Mouse (Mus musculus) A20 (cell line): ENCODE results near the gene Riok1.

Experiments used
- DNase-seq: peaks from one replicate; pipeline ENCODE4 v3.0.0-alpha.2; 2011; ENCODE audit warnings: low read depth, low spot score

The Riok1 gene

DNA sequence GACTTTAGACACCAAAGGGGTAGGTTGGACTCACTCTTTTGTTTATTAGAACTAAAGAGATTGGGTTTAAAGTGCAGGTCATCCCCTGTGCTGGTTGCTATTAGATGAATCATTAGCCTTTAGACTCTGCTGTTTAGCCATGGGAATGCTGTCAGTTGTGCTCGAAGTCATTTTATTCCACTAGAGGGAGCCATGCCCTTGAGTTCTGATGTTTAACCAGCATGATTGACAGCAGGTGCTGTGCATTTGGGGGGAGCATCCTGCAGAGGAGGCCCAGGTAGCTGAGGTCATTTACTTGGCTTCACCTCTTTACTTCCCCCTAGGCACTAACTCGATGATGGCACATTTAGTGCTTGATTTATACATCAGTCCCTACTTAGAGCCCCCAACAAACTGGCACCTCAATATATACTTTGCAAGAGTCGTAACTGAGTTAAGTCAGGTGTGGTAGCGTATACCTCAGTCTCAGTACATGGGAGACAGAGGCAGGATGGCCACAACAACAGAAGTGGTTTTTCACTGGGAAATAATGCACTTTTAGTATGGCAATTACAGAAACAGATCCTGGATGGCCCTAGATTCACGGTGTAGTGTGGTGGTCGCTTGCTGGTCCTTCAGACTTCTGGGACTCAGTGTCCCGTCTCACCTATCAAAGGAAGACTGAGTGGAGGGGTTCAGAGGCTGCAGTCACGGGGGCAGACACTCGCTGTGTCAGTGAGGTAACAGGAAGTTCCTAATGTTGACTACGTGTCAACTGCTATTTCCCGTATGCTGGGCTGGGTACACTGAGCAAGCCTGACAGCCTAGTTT is 28.3 kb downstream of the Riok1 start:
- peak; percentile 67 for DNase-seq

GRCm38 (mm10) chr13:38070945-38071344 is 34.1 kb downstream of the Riok1 start:
- no peak for DNase-seq

GRCm38 (mm10) chr13:38073374-38074307 is 36.8 kb downstream of the Riok1 start:
- DNase-seq: no peak

GRCm38 (mm10) chr13:38074404-38074803 is 37.6 kb downstream of the Riok1 start:
- DNase-seq: no peak

- DNase-seq: no peak
These were observed 40.3 kb downstream of the Riok1 start for GRCm38 (mm10) chr13:38077113-38077512.

DNA sequence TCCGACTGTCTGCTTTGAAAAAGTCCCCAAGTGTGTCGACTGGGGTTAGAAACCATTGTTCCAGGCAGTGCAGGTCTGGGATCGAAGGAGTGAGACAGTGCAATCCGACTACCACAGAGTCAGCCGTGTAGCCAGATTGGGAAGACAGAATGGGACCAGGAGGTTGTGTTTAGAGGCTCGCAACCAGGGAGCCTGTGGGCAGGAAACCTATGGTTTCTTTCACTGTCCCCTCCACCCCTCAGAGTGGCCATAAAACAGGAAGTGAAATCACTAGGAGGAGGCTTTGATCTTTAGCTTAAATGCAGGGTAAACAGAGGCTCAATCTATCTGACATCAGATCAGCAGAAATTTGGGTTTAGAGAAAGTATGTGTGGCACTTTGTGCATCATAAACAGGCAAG is 42.0 kb downstream of the Riok1 start:
- peak; percentile 49 for DNase-seq

GRCm38 (mm10) chr13:38079366-38079765 is 42.6 kb downstream of the Riok1 start:
- DNase-seq: no peak

GRCm38 (mm10) chr13:38080014-38080413 is 43.2 kb downstream of the Riok1 start:
- no peak for DNase-seq

DNA sequence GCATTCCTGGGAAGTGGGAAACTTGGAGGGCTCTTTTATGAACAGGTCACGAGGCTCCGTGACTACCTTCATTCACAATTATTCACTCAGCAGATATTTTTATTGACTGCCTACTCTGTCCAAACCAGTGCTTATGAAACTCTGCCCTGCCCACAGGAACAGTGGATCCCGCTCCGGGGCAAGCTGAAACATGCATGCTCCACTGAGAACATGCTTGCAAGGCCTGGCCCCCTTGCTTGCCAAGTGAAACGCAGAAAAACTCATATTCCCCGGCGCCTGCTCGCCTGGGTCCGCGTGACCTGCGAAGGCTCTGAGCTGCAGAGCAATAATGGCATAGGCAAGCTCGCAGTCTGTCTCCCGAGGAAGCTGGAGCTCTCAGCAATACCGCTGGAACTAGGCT is 43.9 kb downstream of the Riok1 start:
- DNase-seq: no peak

- DNase-seq: no peak
These were observed 44.4 kb downstream of the Riok1 start for GRCm38 (mm10) chr13:38081161-38081560.

DNA sequence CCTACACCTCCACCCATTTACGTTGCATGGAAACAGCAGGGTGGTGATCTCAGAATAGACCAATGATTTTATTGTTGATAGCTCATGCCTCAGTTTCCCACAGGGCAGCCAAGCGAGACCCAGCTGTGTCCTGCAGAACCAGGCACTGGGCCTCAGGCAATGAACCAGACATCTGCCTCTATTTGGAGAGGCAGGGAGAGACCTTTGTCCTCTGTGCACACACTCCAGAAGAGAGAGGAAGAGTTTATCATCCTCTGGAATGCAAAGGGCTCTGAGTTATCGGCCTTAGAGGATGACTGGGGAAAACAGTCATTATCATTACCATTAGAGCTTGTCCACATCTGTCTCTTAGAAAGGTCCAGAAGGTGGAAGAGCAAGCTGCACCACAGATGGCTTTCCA is 49.9 kb downstream of the Riok1 start:
- DNase-seq: no peak

DNA sequence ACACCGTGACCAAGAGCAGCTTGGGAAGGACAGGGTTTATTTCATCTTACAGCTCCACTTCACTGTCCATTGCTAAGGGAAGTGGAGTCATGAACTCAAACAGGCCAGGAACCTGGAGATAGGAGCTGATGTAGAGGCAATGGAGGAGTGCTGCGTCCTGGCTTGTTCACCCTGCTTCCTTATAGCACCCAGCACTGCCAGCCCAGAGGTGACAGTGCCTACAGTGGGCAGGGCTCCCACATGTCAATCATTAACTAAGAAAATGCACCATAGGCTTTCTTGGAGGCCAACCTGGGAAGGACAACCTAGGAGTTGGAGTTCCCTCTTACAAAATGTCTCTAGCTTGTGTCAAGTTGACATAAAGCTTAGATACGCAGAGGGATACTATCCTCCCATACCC is 51.2 kb downstream of the Riok1 start:
- no peak for DNase-seq

- DNase-seq: peak; percentile 14
These were observed 52.7 kb downstream of the Riok1 start for GRCm38 (mm10) chr13:38089449-38089848.

- no peak for DNase-seq
These were observed 53.1 kb downstream of the Riok1 start for GRCm38 (mm10) chr13:38089871-38090270.

- DNase-seq: no peak
These were observed 59.4 kb downstream of the Riok1 start for GRCm38 (mm10) chr13:38096207-38096606.

DNA sequence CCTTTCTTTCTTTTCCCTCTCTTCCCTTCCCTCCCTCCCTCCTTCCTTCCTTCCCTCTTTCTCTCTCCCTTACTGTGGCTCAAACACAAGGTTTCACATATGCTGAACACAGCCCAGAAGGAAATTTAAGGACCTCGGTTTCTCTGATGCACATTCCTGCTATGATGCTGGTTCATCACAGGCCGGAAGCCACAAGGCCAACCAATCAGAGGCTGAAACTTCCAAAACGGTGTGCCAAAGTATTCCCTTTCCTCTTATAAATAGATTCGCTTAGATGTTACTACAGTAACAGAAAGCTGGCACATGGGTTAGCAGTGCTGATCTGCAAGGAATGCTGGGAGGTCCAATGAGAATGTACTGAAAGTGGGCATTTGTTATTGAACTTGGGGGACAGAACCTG is 66.6 kb downstream of the Riok1 start:
- no peak for DNase-seq

DNA sequence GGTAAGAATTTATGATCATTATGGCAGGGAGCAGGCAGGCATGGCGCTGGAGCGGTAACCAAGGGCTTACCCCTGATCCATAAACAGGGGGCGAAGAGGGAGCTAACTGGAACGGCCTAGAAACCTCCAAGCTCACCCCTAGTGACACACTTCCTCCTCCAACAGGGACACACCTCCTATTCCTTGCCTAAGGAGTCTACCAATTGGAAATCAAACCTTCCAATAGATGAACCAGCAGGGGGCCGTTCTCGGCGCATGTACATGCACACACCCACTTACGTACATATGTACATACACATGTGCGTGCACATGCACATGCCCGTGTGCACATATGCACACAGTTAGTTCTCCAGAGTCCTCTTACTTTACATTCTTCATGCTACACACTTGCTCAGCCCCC is 67.7 kb downstream of the Riok1 start:
- DNase-seq: no peak

GRCm38 (mm10) chr13:38109081-38109480 is 72.3 kb downstream of the Riok1 start:
- no peak for DNase-seq
